ENCODE assay signal across 21 mouse cellular contexts in the genomic region with DNA sequence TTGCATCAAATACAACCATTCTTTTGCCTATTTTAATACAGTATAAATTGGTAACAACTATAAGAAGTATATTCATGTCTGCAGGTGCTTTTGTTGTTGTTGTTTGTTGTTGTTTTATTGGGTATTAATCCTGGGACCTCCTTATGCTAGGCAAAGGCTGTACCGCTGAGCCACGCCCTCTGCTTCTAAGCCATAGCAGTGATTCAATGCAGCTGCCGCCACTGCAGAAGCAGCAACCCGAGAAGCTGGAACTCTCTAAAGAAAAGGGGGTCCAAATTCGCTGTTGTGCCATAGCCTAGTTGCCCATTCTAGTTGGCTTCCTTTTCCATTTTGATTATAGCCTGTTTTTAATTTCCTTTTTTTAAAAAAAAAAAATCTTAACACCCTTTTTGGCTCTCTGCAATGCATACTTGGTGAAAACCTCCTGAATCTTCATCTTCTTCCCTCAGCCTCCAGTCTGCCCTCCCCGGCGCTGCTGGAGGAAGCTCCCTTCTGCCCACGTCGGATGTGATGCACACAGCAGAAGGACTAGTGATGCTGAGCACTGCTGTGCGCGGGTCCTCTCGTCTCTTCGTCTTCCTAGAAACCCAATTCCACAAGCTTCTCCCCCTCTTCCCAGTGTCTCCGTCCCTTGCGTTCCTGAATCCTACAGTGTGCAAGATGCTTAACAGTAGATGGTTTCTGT.
DNase-seq lines count a peak whose midpoint lies in the region; ATAC-seq and TF ChIP-seq lines count a peak whose summit lies in the region.
"Had no signal": no experiment of that assay in that cellular context is flagged by ENCODE, and none has a peak within 500 bp of the region (broad histone marks: within the 10 kb centered on the region; RNA-seq: fewer than 3 reads in every experiment).

No protein-coding gene starts in this region.

- no peak for TF ChIP-seq CTCF in lung, embryonic 14.5 days (IDR thresholded peaks at IDR 0.05; ENCODE audit: low read depth)

- no peak overlapping the region for H3K4me2 ChIP-seq in lung, embryonic 14.5 days
- H3K4me2 ChIP-seq: forebrain, embryonic 13.5 days had no signal

- no peaks in the 10 kb centered on the region for H3K9me3 ChIP-seq in lung, embryonic 14.5 days (ENCODE audit: low read depth, low read length)
- H3K9me3 ChIP-seq: hindbrain, embryonic 10.5 days; limb, embryonic 10.5 days; midbrain, embryonic 10.5 days had no signal

- H3K36me3 ChIP-seq in lung, embryonic 14.5 days (ENCODE audit: insufficient read depth), result no peaks in the 10 kb centered on the region
- H3K36me3 ChIP-seq: hindbrain, embryonic 10.5 days; limb, embryonic 10.5 days; midbrain, embryonic 10.5 days had no signal

- DNase-seq in kidney, postnatal 10 days, result peak; percentile 31
- DNase-seq in kidney, adult 8-10 months, result no peak
- peak; percentile 26 for DNase-seq in lung, embryonic 14.5 days
- no peak for DNase-seq in lung, postnatal 4 days
- DNase-seq in left cerebral cortex, postnatal 10 days (ENCODE audit: extremely low spot score in 1 of 2, low spot score in 2 of 2), result peak; percentile 31 to 51
- peak; percentile 70 for DNase-seq in right cerebral cortex, postnatal 25 days
- DNase-seq in thymus, postnatal 36 days, result no peak
- DNase-seq: adrenal gland, postnatal 36 days; B cell, adult 2 months; cerebellum, postnatal 36 days; gastrocnemius, postnatal 36 days; kidney, adult 18-20 months; liver, postnatal 0 days; lung, postnatal 36 days; thymus, postnatal 14 days had no signal

- intact Hi-C loops in left cerebral cortex, postnatal 10 days (cut with DNase I), result no loop called here

- no peaks in the 10 kb centered on the region for H3K4me1 ChIP-seq in lung, embryonic 14.5 days (ENCODE audit: insufficient read depth)
- H3K4me1 ChIP-seq: midbrain, embryonic 10.5 days had no signal

- no peaks in the 10 kb centered on the region for H3K27me3 ChIP-seq in lung, embryonic 14.5 days (ENCODE audit: insufficient read depth, low read length)
- H3K27me3 ChIP-seq: forebrain, embryonic 13.5 days had no signal

- WGBS in lung, embryonic 14.5 days, result 65% methylated on average over 15 of the region's 15 CpGs

- no peak for ATAC-seq in lung, embryonic 14.5 days (ENCODE audit: insufficient read depth)
- ATAC-seq in megakaryocyte progenitor cell, adult 5-6 weeks (replicated peaks; ENCODE audit: poor library complexity), result no peak
- ATAC-seq: forebrain, embryonic 13.5 days; liver, postnatal 0 days had no signal

- H3K27ac ChIP-seq in lung, embryonic 14.5 days (ENCODE audit: low read depth), result no peak overlapping the region
- H3K27ac ChIP-seq: forebrain, embryonic 13.5 days; hindbrain, embryonic 10.5 days; limb, embryonic 10.5 days; midbrain, embryonic 10.5 days had no signal

- H3K9ac ChIP-seq in lung, embryonic 14.5 days, result no peak overlapping the region
- H3K9ac ChIP-seq: forebrain, embryonic 13.5 days; liver, postnatal 0 days had no signal

- no peak overlapping the region for H3K4me3 ChIP-seq in lung, embryonic 14.5 days (ENCODE audit: low read depth, low read length)
- H3K4me3 ChIP-seq: erythroblast, embryonic 14.5 days; forebrain, embryonic 13.5 days; hindbrain, embryonic 10.5 days; limb, embryonic 10.5 days; midbrain, embryonic 10.5 days had no signal

Comparison
In these comparisons a context has a peak if more than half of its experiments do, and no peak if none do; other contexts are left out.
1. DNase-seq: peak in kidney, postnatal 10 days (single experiment), lung, embryonic 14.5 days (single experiment), left cerebral cortex, postnatal 10 days (2 of 2) and right cerebral cortex, postnatal 25 days (single experiment); none in kidney, adult 8-10 months (0 of 2), lung, postnatal 4 days (0 of 2) and thymus, postnatal 36 days (0 of 2).